Mouse (Mus musculus): ENCODE results near the gene Hspa1l.
"Not testable (repeated sequence)": the region's sequence is repeated elsewhere in the genome, so short reads cannot be mapped to it uniquely, and the experiment has no call there.

The Hspa1l gene

GRCm38 (mm10) chr17:34977000-34977399 lies 4.5 kb downstream of the Hspa1l start:
- no peak for DNase-seq (ENCODE audit: low spot score)

GRCm38 (mm10) chr17:34978239-34978638 lies 5.7 kb downstream of the Hspa1l start:
- DNase-seq (ENCODE audit: low spot score) = no peak

GRCm38 (mm10) chr17:34979631-34980030 lies 7.1 kb downstream of the Hspa1l start:
- no peak for DNase-seq (ENCODE audit: low spot score)

GRCm38 (mm10) chr17:34980655-34981054 lies 8.2 kb downstream of the Hspa1l start:
- no peak for DNase-seq (ENCODE audit: low spot score)

GRCm38 (mm10) chr17:34981690-34982180 lies 9.2 kb downstream of the Hspa1l start, which contains the start of gene Lsm2:
TSS of gene Lsm2 (plus strand) at chr17:34981862.
- peak; percentile 85 for DNase-seq (ENCODE audit: low spot score)

- DNase-seq (ENCODE audit: low spot score) = no peak
These were observed 9.8 kb downstream of the Hspa1l start for GRCm38 (mm10) chr17:34982328-34982727.

- no peak for DNase-seq (ENCODE audit: low spot score)
These were observed 11.7 kb downstream of the Hspa1l start for GRCm38 (mm10) chr17:34984218-34984617.

- no peak for DNase-seq (ENCODE audit: low spot score)
These were observed 22.2 kb downstream of the Hspa1l start for GRCm38 (mm10) chr17:34994751-34995150.

GRCm38 (mm10) chr17:34995192-34995591 lies 22.7 kb downstream of the Hspa1l start:
- DNase-seq (ENCODE audit: low spot score) = not testable (repeated sequence)

- not testable (repeated sequence) for DNase-seq (ENCODE audit: low spot score)
These were observed 23.4 kb downstream of the Hspa1l start for GRCm38 (mm10) chr17:34995927-34996326.

GRCm38 (mm10) chr17:34996411-34997141 lies 24.1 kb downstream of the Hspa1l start:
- DNase-seq (ENCODE audit: low spot score) = no peak

- DNase-seq (ENCODE audit: low spot score) = no peak
These were observed 24.6 kb downstream of the Hspa1l start for GRCm38 (mm10) chr17:34997142-34997483.

GRCm38 (mm10) chr17:34998526-34999430 lies 26.3 kb downstream of the Hspa1l start:
- DNase-seq (ENCODE audit: low spot score) = no peak

GRCm38 (mm10) chr17:34999871-35000716 lies 27.6 kb downstream of the Hspa1l start:
- DNase-seq (ENCODE audit: low spot score) = not testable (repeated sequence)

- peak; percentile 71 for DNase-seq (ENCODE audit: low spot score)
These were observed 28.4 kb downstream of the Hspa1l start, which contains the start of gene Vars for GRCm38 (mm10) chr17:35000717-35001451. TSS of gene Vars (plus strand) at chr17:35000987.

GRCm38 (mm10) chr17:35001452-35002152 lies 29.1 kb downstream of the Hspa1l start:
- DNase-seq (ENCODE audit: low spot score) = no peak

- no peak for DNase-seq (ENCODE audit: low spot score)
These were observed 29.8 kb downstream of the Hspa1l start for GRCm38 (mm10) chr17:35002153-35002865.

GRCm38 (mm10) chr17:35003022-35003838 lies 30.7 kb downstream of the Hspa1l start:
- no peak for DNase-seq (ENCODE audit: low spot score)

Measured in left cerebral cortex, adult 11 months (tissue).